Mouse (Mus musculus): ENCODE measurements around the gene Kdm6a. TPM values are rescaled to one million over a fixed set of nuclear protein-coding genes. Genes with fewer than 3 reads are reported as not detected.
A peak's percentile ranks its signal among the peaks of the same experiment; 100 is the strongest.

The Kdm6a gene
- 10 to 100 TPM; 26.8 to 29.1 TPM for polyA plus RNA-seq (2017; shearing (Covaris generic))

DNA sequence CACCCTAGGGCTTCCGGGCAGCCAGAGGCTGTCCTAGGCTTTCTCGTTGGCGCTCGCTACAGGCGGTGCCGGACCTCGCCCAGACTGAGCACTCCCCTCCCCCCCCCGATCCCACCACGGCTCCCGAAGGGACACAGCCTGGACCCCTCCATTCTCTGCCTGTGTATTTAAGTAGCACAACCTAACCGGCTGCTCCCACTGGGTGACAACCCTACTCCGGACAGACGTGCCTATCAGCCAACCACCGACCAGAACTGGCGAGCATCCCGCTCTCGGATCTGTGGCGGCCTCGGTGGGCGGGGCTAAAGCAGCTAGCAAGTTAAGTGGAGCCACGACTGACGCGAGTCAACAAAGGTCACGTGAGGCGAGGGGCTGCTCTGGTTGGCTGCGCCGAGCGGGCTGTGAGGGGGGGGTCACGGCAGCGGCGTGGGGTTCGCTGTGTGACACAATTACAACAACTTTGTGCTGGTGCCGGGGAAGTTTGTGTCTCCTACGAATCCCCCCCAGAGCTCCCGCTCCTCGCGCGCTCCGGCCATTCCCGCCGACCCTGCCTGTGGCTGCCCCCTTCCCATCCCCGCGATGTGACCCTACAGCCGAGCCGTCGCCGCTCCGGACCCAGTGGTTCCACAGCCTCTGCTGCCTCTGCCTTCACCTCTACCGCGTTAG, at the start of gene Kdm6a:
TSS of gene Kdm6a (plus strand) at position 384 of the 666 bp plus-strand sequence.
- peak; percentile 90 for ATAC-seq

DNA sequence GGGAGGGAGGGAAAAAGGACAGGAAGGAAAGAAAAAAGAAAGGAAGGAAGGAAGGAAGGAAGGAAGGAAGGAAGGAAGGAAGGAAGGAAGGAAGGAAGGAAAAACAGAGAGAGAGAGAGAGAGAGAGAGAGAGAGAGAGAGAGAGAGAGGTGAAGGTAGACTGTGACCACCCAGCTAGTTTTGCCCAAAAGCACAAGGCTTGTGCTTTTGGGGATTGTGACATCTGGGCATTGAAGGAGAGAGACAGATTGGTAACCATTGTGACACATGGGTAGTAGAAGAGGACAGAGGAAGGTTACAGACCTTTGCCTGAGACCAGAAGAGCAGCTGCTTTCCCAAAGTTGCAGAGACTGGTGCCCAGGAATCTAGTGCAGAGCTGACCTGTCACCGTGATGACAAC, 16.8 kb upstream of the Kdm6a start, which contains the start of gene Dusp21:
TSS of gene Dusp21 (plus strand) at position 301 of the 400 bp plus-strand sequence.
- no peak for ATAC-seq

DNA sequence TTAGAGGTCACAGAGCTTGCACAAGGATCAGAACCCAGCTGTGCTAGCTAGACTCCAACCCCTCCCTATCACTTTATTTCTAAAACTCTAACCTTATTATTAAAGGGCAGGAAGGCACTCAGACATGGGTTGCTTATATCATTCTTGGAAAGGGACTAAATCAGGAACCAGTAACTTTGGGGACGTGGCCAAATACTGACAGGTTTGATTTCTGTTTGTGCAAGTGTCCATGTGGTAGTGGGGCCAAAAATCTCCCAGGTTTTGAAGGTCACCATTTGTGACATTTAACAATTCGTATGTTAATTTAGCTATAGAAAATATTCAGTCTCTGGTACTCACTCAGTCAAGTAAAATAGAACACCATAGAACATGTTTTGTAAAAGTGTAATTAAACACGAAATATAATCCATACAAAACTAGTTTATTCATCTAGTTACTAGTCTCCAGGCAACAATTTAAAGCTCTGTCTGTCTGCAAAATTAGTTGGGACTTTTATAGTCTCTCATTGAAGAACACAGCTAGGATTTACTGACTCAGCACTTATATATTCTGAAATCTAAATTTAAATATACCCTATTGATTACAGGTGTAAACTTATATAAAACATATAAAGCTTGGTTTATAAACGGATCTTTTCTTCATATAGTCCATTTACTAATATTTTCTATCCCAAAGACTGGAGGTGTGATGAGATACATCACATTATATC, 1.5 kb upstream of the Kdm6a start:
- no peak for ATAC-seq

DNA sequence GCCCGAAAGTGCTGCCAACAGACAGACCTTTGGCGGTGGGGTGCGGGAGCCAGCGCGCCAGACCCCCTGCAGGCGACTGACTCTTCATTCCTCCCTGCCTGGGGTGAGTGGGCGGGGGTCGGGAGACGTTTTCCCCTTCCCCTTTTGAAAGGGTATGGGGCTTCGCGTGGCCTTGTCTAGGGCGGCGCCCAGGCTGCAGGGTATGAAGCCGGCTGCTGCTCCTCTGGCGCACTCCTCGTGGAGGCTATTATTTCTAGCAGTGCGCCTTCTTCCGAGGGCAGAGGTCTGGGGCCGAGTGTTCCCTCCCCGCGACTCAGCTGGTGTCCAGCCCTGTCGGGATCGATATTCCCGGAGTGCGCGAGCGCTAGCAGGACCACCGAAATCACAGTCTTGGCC, 581 bp upstream of the Kdm6a start:
- ATAC-seq: peak; percentile 19

DNA sequence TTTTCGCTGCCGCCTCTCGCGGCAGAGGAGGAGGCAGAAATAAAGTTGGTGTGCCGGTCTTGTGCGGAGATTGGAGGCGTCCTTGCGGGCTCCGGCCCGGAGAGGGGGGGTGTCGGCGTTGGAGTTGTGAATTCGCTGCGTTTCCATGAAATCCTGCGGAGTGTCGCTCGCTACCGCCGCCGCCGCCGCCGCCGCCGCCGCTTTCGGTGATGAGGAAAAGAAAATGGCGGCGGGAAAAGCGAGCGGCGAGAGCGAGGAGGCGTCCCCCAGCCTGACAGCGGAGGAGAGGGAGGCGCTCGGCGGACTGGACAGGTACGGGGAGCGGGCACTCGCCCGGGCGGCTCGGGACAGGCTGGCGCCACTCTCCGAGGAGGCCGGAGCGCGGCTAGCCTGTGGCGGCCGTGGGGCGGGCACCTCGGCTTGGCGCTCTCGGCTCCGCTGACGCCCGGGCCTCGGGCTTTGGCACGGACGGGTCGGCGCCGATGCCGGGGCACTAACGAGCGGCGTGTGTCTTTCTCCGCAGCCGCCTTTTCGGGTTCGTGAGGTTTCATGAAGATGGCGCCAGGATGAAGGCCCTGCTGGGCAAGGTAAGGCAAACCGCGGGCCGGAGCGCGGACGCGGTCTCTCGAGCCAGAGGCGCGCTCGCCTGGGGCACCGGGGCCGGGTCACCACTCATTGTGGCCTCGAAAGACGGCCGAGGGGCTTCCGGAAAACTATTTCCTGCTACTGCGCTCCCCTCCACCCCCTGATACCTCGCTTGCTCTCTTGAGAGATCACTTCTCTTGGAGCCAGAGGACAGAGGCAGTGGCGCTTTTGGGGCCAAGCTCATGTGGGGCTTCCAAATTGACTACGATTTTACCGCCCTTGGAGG, 721 bp downstream of the Kdm6a start:
- peak; percentile 10 for ATAC-seq

DNA sequence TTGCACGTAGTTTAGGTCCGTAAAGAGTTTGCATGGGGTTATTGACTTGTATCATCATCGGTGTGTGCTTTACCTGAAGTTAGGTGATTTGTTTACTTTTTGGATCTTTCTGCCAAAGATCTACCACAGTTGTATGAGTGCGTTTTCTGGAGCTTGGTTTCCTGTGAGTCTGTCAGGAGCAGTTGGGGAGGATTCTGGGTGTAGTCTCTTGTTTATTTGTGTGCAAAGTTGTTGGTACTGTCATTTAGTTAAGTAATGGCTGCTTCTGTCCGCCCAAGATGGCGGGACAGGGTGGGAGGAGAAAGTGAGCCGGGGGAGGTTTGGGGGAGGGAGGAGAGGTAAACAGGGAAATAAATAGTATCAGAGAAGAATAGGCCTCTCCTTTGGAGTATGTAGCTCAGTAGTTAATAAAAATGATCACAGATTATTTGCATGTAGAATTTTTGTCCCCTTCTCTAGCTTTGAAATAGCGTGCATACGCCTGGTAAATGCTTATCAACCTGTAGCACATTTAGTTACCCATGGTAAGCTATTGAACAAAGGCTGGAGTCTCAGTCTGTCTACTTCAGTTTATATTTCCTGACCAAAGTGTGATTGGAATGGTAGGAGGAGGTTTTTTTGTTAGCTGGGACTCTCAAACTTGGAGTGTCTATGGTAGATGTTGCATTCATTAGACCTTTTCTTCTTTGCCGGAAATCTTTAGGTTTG, 1.7 kb downstream of the Kdm6a start:
- ATAC-seq: peak; percentile 11

DNA sequence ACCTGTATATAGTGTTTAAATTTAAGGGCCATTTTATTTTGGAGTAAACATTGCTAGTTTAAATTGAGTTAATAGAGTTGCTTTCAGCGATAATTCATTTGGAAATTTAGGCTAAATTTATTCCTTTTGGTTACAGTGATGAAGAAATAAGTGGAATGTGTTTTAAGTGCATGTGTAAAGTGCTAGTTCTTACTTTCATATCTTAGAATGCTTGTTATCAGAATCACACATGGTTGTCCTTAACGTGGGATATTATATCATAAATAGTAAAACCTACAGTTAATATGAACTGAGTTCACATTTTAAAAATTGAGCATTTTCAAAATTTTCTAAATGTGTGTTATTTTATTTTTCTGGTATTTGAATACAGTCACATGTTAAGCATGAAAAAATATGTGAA, 2.7 kb downstream of the Kdm6a start:
- ATAC-seq: no peak

DNA sequence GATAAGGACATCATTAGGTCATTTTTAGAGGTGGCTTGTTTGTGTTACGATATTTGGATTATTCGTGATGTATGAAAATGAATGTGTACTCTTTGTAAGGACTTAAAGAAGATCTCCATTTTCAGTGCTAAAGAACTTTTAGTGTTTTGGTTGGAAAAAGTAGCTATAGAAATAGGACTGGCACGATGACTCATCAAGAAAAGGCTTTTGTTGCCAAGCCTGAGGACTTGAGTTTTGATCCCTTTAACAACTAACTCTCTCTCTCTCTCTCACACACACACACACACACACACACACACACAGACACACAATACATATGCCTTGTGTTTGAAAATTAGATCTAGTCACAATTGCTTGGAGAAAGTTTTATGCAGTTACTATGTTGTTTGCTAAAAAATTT, 4.6 kb downstream of the Kdm6a start:
- ATAC-seq: no peak

DNA sequence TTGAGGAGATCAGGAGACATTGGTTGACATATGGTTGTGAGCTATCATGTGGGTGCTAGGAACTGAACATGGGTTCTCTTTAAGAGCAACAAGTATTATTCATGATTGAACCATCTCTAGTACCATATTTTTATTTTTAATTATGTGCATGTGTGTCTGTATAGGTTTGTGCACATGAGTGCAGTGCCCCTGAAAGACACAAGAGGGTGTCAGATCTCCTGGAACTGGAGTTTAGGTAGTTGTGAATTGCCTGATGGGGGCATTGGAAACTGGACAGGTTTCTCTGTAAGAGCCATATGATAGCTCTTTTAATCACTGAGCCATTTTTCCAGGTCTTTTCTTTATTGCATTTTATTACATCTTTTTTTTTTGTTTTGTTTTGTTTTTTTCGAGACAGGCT, 6.6 kb downstream of the Kdm6a start:
- ATAC-seq: no peak

DNA sequence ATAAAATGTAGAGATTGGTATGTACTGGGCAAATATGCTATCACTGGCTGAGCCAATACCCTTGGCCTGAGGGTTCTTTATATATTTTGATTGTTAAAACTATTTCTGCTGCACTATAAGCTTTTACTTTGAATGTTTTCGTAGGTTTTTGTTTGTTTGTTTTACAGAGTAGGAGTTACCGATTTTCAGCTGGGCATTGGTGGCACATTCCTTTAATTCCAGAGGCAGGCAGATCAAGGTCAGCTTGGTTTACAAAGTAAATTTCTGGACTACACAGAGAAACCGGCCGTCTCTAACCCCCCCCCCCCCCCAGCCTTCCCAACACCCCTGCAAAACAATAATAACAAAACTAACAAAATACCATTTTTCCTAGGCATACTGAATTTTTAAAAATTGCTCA, 12.5 kb downstream of the Kdm6a start:
- ATAC-seq: no peak

DNA sequence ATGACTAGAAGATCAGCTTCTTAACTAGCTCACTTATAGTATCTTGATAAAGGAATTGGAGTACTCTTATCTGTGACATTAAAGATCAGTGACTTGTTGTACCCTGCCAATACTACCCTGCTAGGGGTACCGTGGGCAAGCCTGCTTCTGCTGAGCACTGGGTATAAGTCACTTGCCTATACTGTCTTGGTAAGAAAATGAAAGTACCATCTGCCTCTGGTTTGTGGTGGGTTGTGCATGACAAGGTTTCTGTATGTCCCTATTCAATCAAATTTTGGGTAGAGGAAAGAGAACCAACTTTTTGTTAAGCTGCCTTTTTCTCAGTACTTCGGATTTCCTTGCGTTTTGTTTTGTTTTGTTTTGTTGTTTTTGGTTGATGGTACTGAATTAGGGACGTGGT, 15.4 kb downstream of the Kdm6a start:
- ATAC-seq: peak; percentile 56

DNA sequence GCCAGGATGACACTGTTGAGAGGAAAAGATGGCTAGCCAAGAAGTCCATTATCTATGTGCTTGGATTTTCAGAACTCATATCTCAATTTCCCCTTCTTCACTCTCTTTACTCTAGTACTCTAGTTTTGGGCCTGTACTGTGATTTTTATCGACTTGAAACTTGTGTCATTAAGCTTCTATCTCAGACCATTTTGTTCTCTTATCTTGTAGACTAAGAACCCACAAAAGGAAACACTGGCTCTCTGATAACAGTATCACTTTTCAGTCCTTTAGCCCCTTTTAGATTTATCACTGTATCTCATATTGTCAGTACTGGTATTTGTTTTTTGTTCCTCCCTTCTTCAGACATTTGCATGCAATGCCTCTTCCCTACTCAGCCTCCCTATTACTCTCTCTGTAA, 17.1 kb downstream of the Kdm6a start:
- ATAC-seq: peak; percentile 32

DNA sequence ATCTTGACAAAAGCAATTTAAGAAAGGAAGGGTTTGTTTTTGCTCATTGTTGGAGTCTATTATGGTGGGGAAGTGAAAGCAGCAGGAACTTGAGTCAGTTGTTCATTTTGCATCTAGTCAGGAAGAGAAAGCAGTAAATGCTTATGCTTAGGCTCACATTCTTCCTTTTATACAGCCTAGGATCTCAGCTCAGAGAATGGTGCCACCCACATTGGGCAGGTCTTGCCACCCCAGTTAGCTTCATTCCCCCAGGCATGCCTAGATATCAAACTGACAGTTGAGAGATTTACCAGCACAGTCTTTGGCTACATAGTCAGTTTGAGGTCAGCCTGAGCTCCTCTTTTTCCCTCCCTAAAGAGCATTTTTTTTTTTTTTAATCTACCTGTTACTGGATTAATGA, 24.8 kb downstream of the Kdm6a start:
- peak; percentile 18 for ATAC-seq

DNA sequence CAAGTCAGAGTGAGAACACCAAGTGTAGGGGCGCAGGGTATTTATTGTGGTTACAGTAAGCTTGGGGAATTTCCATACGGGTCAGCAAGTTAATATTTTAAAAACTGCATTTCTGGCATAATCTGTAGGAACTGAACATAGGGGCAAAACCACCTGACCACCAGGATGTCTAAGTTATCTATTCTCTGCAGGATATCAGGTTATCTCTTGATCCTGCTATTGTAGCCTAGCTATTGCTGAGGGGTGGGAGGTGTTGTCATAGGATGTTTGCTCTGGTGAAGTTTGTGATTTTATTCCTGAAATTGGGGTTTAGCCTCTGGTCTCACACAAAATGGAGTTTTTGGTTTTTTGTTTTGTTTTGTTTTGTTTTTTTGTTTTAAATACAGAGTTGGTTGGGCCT, 25.9 kb downstream of the Kdm6a start:
- peak; percentile 36 for ATAC-seq

DNA sequence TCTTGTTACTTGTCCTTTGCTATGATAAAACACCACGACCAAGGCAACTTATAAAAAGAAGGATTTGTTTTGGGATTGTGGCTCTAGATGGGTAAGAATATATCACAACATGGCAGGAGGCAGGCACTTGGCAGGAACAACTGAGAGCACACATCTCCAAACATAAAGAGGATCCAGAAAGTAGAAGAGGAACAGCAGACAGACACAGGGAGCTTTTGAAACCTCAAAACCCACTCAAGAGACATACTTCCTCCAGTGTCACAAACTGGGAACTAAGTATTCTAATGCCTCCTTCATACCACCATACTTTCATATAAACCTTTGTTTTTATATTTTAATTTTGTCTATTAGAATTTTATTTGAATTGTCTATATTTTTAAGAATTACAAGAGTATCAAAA, 77.2 kb downstream of the Kdm6a start:
- no peak for ATAC-seq

DNA sequence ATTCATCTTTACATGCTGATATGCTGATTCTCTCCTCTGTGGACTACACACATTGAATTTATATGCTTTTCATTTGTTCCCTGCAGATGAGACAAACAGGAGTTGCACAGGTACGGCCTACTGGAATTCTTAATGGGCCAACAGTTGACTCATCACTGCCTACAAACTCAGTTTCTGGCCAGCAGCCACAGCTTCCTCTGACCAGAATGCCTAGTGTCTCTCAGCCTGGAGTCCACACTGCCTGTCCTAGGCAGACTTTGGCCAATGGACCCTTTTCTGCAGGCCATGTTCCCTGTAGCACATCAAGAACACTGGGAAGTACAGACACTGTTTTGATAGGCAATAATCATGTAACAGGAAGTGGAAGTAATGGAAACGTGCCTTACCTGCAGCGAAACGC, 88.2 kb downstream of the Kdm6a start:
- no peak for ATAC-seq

DNA sequence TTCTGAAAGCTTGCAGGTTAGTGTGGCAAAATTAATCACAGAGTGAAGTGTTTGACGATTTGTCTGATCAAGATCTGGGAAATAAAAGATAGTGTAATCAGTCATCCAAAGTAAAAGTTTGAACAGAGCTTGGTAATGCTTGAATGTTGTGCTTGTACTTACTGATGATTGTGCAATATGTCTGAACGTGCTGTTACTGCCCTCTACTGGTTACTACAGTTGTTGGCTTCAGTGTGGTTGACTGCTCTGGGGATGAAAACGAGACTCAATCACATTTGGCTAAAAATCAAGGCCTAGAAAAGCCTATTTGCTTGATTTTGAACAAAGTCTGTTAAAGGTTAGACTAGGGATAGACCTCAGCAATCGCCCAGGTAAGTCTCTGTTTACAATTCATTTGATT, 92.4 kb downstream of the Kdm6a start:
- ATAC-seq: peak; percentile 85

DNA sequence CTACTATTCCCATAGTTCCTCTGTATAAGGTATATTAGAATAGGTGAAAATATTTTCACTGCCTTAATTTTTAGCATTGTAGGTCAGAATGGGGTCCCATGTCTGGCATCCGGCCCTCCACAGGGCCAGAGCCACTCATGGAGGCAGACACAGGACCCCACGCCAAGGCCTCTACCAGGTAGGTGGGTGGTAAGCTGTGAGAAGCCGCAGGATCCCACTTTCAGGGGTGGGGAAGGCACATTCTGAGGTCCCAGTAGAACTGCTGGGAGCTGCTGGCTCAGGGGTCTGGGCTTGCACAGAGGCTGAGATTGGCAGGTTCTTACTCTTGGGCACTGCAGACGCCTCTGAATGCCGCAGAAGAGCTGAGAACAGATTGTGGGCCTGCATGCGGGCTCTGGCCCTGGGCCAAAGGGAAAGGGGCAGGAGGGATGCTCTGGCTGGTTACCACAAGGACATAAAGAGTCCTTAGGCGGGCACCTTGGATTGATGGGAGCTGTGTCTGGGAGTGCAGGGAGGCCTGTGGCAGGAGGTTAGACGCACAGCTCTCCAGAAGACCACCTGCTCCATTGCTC, 95.9 kb downstream of the Kdm6a start:
- ATAC-seq: no peak

DNA sequence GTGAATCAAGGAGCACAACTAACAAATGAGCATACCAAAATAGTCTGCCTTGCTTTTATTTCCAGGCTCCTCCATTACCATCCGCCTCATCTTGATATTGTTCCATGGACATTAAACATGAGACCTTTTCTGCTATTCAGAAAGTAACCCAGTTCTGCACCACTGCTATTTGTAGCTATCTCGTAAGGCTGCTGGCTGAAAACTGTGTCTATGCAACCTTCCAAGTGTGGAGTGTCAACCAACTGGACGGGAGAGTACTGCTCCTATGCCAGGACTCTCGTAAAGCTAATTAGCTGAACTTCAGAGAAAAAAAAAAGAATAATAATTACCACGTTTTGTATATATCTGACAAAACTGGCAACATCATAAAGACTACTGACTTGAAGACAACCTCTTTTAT, 116.2 kb downstream of the Kdm6a start:
- no peak for ATAC-seq

DNA sequence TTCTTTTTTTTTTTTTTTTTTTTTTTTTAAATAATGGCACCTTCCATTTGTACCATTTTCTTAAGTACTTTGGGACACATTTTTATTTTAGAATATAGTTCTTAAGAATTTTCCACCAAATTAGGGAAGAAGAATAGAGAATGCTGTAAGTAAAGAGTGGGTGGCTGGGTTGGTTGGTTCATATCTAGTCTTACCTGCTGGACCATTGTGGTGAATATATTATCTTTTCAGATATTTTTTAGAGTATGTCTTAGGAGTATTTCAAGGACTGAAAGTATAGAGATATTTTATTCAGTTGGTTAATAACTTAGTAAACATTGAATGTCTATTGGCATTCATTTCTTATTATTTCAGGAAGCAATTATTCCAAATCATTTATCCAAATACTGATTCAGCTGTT, 117.8 kb downstream of the Kdm6a start:
- ATAC-seq: no peak
